Mouse (Mus musculus) small intestine, adult 2 months (tissue): ENCODE measurements around the gene Rpl35a.

Experiments used
- CTCF ChIP-seq: fragments of 200-500 bp; IDR thresholded peaks from 2 replicates; pipeline ENCODE4 v1.5.1; 2012; ENCODE audit warnings: low read depth, mild to moderate bottlenecking, control low read depth, inconsistent platforms, low read length, moderate library complexity, mixed read lengths; ENCODE audit not compliant: insufficient replicate concordance, insufficient read length; ENCODE audit errors: extremely low read depth
- POLR2A ChIP-seq: fragments of 200-500 bp; IDR thresholded peaks from 2 replicates; pipeline ENCODE4 v1.6.1; 2012; ENCODE audit warnings: low read depth, mild to moderate bottlenecking, control low read depth, inconsistent platforms, low read length, moderate library complexity

DNA sequence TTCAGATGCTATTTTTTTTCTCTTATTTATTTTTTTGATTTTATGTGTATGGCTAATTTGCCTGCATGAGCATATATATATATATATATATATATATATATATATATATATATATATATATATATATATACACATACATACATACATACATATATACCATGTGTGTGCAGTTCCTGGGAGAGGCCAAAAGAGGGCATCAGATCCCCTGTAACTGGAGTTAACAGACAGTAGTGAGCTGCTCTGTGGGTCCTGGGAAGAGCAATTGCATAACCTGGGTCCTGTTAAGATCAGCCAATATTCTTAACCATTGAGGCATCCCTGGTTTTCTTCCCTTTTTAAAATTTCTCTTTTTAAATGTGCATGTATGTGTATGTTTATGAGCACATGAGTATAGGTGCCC lies 14.7 kb downstream of the Rpl35a start:
- TF ChIP-seq CTCF = no peak
- TF ChIP-seq POLR2A = no peak
